Mouse (Mus musculus) spleen, adult 2 months (tissue): ENCODE results near the gene Chrnb2. TPM values are rescaled to one million over a fixed set of nuclear protein-coding genes. Genes with fewer than 3 reads are reported as not detected.
A peak's percentile ranks its signal among the peaks of the same experiment; 100 is the strongest.

Source experiments
- DNase-seq, 2 experiments: peaks; one replicate each; pipeline versions ENCODE4 v3.0.0 to v3.0.0-alpha.2; 2012 to 2021; ENCODE audit warnings: low spot score in 2 of 2, low read depth in 1 of 2
- H3K27ac ChIP-seq: fragments of 200-500 bp; 2 replicates; pipeline ENCODE4 v1.5.1; 2012; ENCODE audit warnings: low read length, inconsistent platforms; ENCODE audit not compliant: insufficient read depth
- H3K27me3 ChIP-seq: fragments of 200-500 bp; 2 replicates; pipeline ENCODE4 v1.6.1; 2012; ENCODE audit warnings: mild to moderate bottlenecking, moderate library complexity, low read length, inconsistent platforms; ENCODE audit not compliant: control insufficient read depth, insufficient read depth
- H3K36me3 ChIP-seq: fragments of 200-500 bp; 2 replicates; pipeline ENCODE4 v1.6.1; 2012; ENCODE audit warnings: mild to moderate bottlenecking, low read length, inconsistent platforms; ENCODE audit not compliant: control insufficient read depth, insufficient read depth
- H3K4me1 ChIP-seq: fragments of 200-500 bp; 2 replicates; pipeline ENCODE4 v1.6.1; 2011; ENCODE audit warnings: inconsistent platforms; ENCODE audit not compliant: control insufficient read depth, insufficient read depth, insufficient read length
- H3K4me3 ChIP-seq: fragments of 200-500 bp; 2 replicates; pipeline ENCODE4 v1.5.1; 2011; ENCODE audit warnings: mild to moderate bottlenecking, inconsistent platforms; ENCODE audit not compliant: insufficient read depth, insufficient read length; ENCODE audit errors: extremely low read depth
- CTCF ChIP-seq: fragments of 200-500 bp; IDR thresholded peaks from 2 replicates; pipeline ENCODE4 v1.5.1; 2011; ENCODE audit warnings: mild to moderate bottlenecking, inconsistent platforms; ENCODE audit not compliant: insufficient read depth, insufficient read length, insufficient replicate concordance; ENCODE audit errors: extremely low read depth
- POLR2A ChIP-seq: fragments of 200-500 bp; IDR thresholded peaks from 2 replicates; pipeline ENCODE4 v1.6.1; 2011; ENCODE audit warnings: low read depth, low read length, inconsistent platforms
- whole genome bisulfite sequencing: fragments of 180-500 bp; shearing (Covaris S2); methylation state at CpG from one replicate; pipeline ENCODE4 v1.1.7; 2018; 5-methylcytosine and 5-hydroxymethylcytosine counted together
- polyA plus RNA-seq: library from polyadenylated mRNA; depleted of rRNA; stranded (reverse); fragments of >200 nt; gene quantifications from 2 replicates; pipeline ENCODE4 v1.2.3, GENCODE M21; 2012

Gene Chrnb2
- polyA plus RNA-seq, 1 experiment: 1.4 TPM

DNA sequence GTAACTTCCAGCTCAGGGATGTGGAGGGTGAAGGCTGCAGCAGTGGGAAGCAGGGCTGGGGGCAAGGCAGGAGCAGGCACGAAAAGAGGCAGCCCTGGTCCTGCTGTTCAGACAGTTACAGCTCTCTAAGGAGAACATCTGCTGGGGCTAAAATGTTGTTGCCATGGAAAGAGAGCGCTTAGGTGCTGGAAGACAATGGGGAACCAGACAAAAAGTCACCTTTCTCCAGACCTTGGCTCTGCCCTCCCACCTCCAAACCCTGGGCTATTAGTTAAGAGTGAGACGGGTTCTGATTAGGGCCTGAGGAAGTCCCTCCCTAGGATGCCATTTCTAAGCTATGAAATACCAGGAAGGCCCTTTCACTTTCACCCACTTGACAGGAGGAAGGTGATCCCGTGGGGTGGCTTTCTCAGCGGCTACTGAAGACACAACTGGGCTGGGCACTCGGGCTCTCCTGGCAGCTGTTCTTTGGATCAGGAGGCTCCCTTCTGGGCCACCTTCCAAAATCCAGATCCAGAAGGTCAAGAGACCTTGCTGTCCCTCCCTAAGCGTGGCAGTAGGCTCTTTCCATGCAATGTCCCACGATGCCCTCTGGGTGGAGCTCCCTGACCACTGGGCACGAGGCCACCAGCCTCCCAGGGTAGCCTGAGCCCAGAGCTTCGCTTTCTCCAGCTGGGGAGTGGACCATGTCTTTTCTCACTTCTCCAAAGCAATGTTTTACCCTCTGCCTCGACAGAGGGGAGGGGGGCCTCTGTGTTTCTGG lies 20.7 kb upstream of the Chrnb2 start:
- Histone ChIP-seq H3K36me3 (peaks cover 26% of the 10 kb centered on the region), H3K27ac (0 out of 2 replicates have a peak overlapping the region, but pooled peaks have one; percentile 30), H3K4me1 (peaks cover 4% of the 10 kb centered on the region; the same call in 1 of the 2 replicates), H3K4me3 (no peak overlapping the region), H3K27me3 (no peaks in the 10 kb centered on the region)
- TF ChIP-seq CTCF (peak; percentile 86), POLR2A (no peak)
- 17% methylated on average over 11 of the region's 11 CpGs for WGBS
- peak in 1 of 2 experiments; percentile 48 for DNase-seq

DNA sequence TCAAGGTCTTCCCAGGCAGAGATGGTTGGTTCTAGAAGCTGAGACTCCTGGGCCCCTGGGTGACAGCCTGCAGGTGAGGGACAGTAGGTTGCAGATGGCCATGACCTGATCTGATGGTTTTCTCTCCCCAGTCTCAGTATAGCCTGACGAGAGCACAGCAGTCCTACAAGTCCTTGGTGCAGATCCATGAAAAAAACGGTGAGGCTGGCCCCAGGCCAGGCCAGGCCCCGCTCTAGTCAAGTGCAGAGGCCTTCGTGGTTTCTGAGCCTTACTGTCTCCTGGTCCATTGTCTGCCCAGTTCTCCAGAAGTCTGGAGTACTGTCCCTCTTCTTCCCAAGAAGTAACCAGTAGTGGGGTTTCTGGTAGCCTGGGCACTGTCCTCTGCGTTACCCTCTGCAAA lies 17.2 kb upstream of the Chrnb2 start:
- H3K27me3 ChIP-seq: no peaks in the 10 kb centered on the region
- no peak for DNase-seq
- peaks cover 4% of the 10 kb centered on the region; the same call in 1 of the 2 replicates for H3K4me1 ChIP-seq
- no peak for TF ChIP-seq CTCF
- no peak for TF ChIP-seq POLR2A
- 84% methylated on average over 5 of the region's 5 CpGs for WGBS
- no peak overlapping the region for H3K27ac ChIP-seq
- H3K4me3 ChIP-seq: no peak overlapping the region
- peaks cover 52% of the 10 kb centered on the region for H3K36me3 ChIP-seq

DNA sequence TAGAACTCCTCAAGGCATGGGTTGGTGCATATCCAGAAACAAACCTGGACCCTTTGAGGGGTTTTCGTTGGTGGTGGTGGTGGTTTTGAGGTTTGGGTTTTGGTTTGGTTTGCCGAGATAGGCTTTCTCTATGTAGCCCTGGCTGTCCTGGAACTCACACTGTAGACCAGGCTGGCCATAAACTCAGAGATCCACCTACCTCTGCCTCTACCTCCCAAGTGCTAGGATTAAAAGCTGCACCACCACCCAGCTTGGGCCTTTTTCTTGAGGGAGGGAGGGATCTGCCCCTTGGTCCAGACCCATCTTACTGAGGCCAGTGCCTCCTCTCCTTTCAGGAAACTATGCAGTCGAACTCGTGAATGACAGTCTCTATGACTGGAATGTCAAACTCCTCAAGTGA lies 15.7 kb upstream of the Chrnb2 start:
- no peak overlapping the region for H3K4me3 ChIP-seq
- no peak for DNase-seq
- TF ChIP-seq CTCF (no peak), POLR2A (no peak)
- peaks cover 3% of the 10 kb centered on the region; the same call in 1 of the 2 replicates for H3K4me1 ChIP-seq
- H3K27me3 ChIP-seq: no peaks in the 10 kb centered on the region
- H3K27ac ChIP-seq: no peak overlapping the region
- 75% methylated on average over 4 of the region's 4 CpGs for WGBS
- H3K36me3 ChIP-seq: peaks cover 61% of the 10 kb centered on the region

DNA sequence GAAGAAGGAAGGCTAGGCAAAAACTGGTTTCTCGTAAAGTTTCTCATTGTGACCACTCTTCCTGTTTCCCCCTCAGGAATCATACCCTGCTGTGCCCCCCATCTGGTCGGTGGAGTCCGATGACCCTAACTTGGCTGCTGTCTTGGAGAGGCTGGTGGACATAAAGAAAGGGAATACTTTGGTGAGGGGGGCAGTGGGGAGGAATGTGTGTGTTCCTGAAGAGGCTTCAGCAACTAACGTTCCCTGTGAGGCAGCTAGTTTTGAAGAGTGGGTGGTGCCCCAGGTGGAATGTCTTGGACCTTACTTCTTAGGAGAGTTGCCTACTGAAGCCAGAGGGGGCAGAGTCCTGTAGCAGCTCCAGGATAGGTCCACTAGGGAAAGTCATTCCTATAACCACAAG lies 11.6 kb upstream of the Chrnb2 start:
- Histone ChIP-seq H3K36me3 (peaks cover 43% of the 10 kb centered on the region), H3K27ac (no peak overlapping the region), H3K27me3 (no peaks in the 10 kb centered on the region), H3K4me3 (no peak overlapping the region), H3K4me1 (peaks cover 10% of the 10 kb centered on the region; the same call in 1 of the 2 replicates)
- TF ChIP-seq POLR2A: no peak
- no peak for TF ChIP-seq CTCF
- no peak for DNase-seq
- WGBS: 93% methylated on average over 4 of the region's 4 CpGs

DNA sequence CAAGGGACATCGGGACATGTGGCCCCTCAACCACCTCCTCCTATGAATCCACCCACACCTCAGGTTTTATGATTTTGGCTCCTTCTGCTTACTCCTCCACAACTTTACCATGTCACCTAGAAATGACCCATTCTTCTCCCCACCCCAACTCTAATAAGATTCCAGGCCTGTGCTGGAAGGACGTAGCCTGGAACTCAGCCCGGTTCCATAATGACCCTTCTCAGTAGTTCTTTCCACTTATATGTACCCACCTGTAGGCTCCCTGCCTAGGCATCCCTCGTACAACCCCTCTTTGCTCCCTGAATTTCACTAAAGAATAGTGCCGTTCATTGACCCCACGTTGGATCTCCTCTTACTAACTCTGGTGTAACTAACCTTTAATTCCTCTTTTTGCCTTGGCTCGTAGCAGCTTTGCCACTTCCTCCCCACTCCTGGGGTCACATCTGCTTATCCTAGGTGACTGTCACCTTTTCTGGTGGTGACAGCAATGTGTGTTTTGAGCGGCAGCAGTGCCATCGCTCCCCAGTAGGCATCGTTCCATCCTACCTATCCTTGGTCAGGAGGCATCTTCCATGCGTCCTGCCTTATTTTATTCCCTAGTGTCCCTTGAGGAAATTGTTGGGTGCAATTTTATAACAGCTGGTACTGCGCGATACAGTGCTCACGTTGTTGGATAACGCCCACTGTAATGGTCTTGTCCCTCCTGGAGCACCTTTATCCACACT lies 10.0 kb upstream of the Chrnb2 start:
- Histone ChIP-seq H3K4me3 (peak overlapping the region; percentile 74), H3K27ac (peak overlapping the region; percentile 42), H3K4me1 (peaks cover 10% of the 10 kb centered on the region; the same call in 1 of the 2 replicates), H3K27me3 (no peaks in the 10 kb centered on the region), H3K36me3 (peaks cover 28% of the 10 kb centered on the region)
- 9% methylated on average over 15 of the region's 15 CpGs for WGBS
- TF ChIP-seq POLR2A (no peak), CTCF (no peak)
- DNase-seq: peak in 1 of 2 experiments; percentile 28

DNA sequence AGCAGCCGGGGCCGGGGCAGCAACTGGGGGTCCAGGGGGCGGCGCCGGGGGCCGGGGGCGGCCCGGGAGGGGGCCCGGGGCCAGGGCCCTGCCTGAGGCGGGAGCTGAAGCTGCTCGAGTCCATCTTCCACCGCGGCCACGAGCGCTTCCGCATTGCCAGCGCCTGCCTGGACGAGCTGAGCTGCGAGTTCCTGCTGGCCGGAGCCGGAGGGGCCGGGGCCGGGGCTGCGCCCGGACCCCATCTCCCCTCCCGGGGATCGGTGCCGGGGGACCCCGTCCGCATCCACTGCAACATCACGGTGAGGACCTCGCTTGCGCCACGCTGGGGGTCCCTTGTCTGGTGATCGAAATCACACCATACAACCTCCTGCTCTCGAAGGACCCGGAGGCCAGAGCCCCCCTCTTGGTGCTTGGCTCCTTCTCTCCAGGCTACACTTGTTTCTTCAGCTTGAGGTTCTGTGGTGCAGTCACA lies 9.3 kb upstream of the Chrnb2 start:
- WGBS: under 1% methylated on average over 27 of the region's 37 CpGs
- Histone ChIP-seq H3K36me3 (peaks cover 23% of the 10 kb centered on the region), H3K27ac (peak overlapping the region; percentile 71), H3K27me3 (no peaks in the 10 kb centered on the region), H3K4me3 (peak overlapping the region; percentile 74), H3K4me1 (peaks cover 10% of the 10 kb centered on the region; the same call in 1 of the 2 replicates)
- no peak for TF ChIP-seq POLR2A
- no peak for TF ChIP-seq CTCF
- peak in 1 of 2 experiments; percentile 48 for DNase-seq

DNA sequence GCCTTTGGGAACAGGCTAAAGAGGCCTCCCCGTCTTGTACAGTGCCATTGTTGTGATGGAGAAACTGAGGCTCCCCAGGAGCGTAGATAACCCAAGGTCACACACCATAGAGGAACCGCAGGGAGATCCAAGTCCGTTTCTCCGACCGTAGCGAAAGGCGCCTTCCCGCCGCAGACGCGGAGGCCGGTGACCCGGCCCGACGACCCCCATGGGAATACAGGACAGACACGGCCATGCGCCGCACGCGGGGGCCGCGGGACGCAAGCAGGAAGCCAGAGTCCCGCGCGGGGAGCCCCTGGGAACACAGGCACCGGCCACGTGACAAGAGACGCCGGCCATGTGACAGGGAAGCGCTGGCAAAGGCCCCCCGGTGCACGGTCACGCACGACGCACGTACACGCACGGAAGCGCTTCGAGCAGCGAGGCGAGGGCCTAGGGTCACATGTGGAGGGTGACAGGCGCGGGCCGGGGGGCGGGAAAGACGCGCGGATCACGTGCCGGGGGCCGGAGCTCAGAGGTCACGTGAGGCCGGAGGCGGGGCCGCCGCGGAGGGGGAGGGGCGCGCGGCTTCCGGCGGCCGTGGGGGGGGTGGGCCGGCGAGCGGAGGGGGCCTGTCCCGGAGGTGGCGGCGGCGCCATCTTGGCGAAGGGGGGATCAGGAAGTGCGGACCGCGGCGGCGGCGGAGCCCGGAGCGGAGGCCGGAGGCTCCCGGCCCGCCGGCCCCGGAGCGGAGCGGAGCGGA lies 8.7 kb upstream of the Chrnb2 start, which contains the start of gene Ube2q1:
Gene Ube2q1, plus strand, starts transcription at position 649 of the 742 bp plus-strand sequence.
- H3K4me1 ChIP-seq: peaks cover 10% of the 10 kb centered on the region; the same call in 1 of the 2 replicates
- peak; percentile 92 to 95 for DNase-seq
- peaks cover 18% of the 10 kb centered on the region for H3K36me3 ChIP-seq
- TF ChIP-seq POLR2A (peak; percentile 58), CTCF (no peak)
- H3K4me3 ChIP-seq: peak within 1 kb of the TSS; percentile 74
- no peaks in the 10 kb centered on the region for H3K27me3 ChIP-seq
- 1% methylated on average over 86 of the region's 90 CpGs for WGBS
- peak within 1 kb of the TSS; percentile 84 for H3K27ac ChIP-seq
